Mouse (Mus musculus) layer of hippocampus, adult 18-20 months (tissue): ENCODE results near the gene Nr1i3. TPM values are rescaled to one million over a fixed set of nuclear protein-coding genes. Genes with fewer than 3 reads are reported as not detected.

Experiments
- total RNA-seq, 2 experiments: library from RNA; stranded (reverse); gene quantifications; 2 replicates each; pipeline ENCODE4 v1.2.3; 2021

Gene Nr1i3
- total RNA-seq, 2 experiments from 2014 or later, result 0.17 TPM; not detected in 1

Other genes starting within 250 kb of the Nr1i3 start
- 1 to 10 TPM; 4.0 to 4.4 TPM for gene Fcgr2b, start 237.4 kb upstream of the Nr1i3 start, total RNA-seq
- gene Fcgr4, start 195.1 kb upstream of the Nr1i3 start, total RNA-seq, result under 1 TPM in 1 of 2 experiments, not detected in 1; 0.25 TPM
- 10 to 100 TPM in 1 of 2 experiments, 1 to 10 TPM in 1; 9.9 to 12.5 TPM for gene Fcgr3, start 149.0 kb upstream of the Nr1i3 start, total RNA-seq
- 1 to 10 TPM; 1.5 to 2.0 TPM for gene Cfap126, start 100.1 kb upstream of the Nr1i3 start, total RNA-seq
- gene Sdhc, start 63.4 kb upstream of the Nr1i3 start, total RNA-seq, result 100 to 1,000 TPM; 181 to 187 TPM
- not detected for gene Mpz, start 63.3 kb upstream of the Nr1i3 start, total RNA-seq
- 10 to 100 TPM; 47.5 to 47.7 TPM for gene Pcp4l1, start 17.7 kb upstream of the Nr1i3 start, total RNA-seq
- 10 to 100 TPM; 71.6 to 77.6 TPM for gene Tomm40l, start 8.5 kb downstream of the Nr1i3 start, total RNA-seq
- 1 to 10 TPM; 2.2 to 3.1 TPM for gene Apoa2, start 11.1 kb downstream of the Nr1i3 start, total RNA-seq
- gene Fcer1g, start 20.4 kb downstream of the Nr1i3 start, total RNA-seq, result 10 to 100 TPM; 16.3 to 20.8 TPM
- gene Adamts4, start 36.5 kb downstream of the Nr1i3 start, total RNA-seq, result 10 to 100 TPM; 10.9 to 11.9 TPM
- 100 to 1,000 TPM; 270 to 277 TPM for gene Ndufs2, start 37.4 kb downstream of the Nr1i3 start, total RNA-seq
- 10 to 100 TPM; 71.0 to 71.4 TPM for gene B4galt3, start 56.4 kb downstream of the Nr1i3 start, total RNA-seq
- 10 to 100 TPM; 23.2 to 25.3 TPM for gene Ppox, start 67.2 kb downstream of the Nr1i3 start, total RNA-seq
- 10 to 100 TPM; 60.9 to 61.3 TPM for gene Usp21, start 74.0 kb downstream of the Nr1i3 start, total RNA-seq
- 100 to 1,000 TPM in 1 of 2 experiments, 10 to 100 TPM in 1; 99.7 to 108 TPM for gene Ufc1, start 81.1 kb downstream of the Nr1i3 start, total RNA-seq
- gene Dedd, start 115.2 kb downstream of the Nr1i3 start, total RNA-seq, result 10 to 100 TPM; 40.1 to 40.5 TPM
- gene Nit1, start 131.7 kb downstream of the Nr1i3 start, total RNA-seq, result 10 to 100 TPM; 40.9 to 41.5 TPM
- gene Pfdn2, start 131.7 kb downstream of the Nr1i3 start, total RNA-seq, result 100 to 1,000 TPM; 177 to 190 TPM
- 1 to 10 TPM; 6.0 to 6.1 TPM for gene Klhdc9, start 146.8 kb downstream of the Nr1i3 start, total RNA-seq
- 1 to 10 TPM; 6.3 to 6.7 TPM for gene Nectin4, start 156.1 kb downstream of the Nr1i3 start, total RNA-seq
- gene Arhgap30, start 175.0 kb downstream of the Nr1i3 start, total RNA-seq, result 1 to 10 TPM; 1.9 TPM
- 100 to 1,000 TPM; 133 to 142 TPM for gene Usf1, start 197.3 kb downstream of the Nr1i3 start, total RNA-seq
- gene Tstd1, start 204.9 kb downstream of the Nr1i3 start, total RNA-seq, result 1 to 10 TPM; 3.9 to 7.1 TPM
- gene F11r, start 223.6 kb downstream of the Nr1i3 start, total RNA-seq, result 1 to 10 TPM; 4.4 to 5.6 TPM